Mouse (Mus musculus) 3T3-L1 (cell line): ENCODE data around the gene Atp13a5.

Experiments
- DNase-seq: peaks from one replicate; pipeline ENCODE4 v3.0.0-alpha.2; 2015; ENCODE audit warnings: low read depth, low spot score

Gene Atp13a5

DNA sequence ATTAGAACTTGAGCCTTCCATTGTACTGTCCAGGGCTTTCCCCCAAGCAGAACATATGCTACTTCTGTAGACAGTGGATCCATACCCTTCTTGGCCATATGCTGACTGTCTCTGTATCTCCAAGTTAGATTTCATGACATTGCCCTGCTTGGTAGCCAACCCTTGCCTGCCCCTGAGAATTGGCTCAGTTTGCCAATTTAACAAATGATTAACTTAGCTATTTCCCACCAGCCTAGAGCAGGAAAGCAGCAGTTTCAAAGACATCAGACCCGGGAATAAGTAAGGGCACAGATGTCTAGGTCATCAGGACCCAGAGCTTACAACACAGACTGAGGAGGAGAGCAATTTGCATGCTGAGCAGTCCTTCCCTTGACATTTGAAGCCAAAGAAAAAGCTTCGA is 173.0 kb downstream of the Atp13a5 start:
- no peak for DNase-seq

DNA sequence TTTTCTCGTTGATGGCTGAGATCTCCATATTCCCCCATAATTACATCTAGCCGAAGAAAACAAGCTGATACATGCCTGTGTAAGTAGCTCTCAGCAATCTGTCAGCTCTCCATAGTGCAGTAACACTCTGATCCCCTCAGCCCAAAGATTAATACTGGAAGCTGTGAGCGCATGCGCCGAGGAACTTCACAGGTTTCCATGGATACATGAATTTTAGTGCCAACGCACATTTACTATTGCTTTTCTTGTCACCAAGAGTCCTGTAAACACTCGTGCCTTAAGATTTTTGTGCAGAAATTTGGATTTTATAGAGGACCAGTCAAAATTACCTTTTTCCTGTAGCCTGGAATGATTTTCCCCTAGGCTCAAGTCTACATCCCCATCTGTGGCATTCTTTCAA is 173.7 kb downstream of the Atp13a5 start:
- no peak for DNase-seq

DNA sequence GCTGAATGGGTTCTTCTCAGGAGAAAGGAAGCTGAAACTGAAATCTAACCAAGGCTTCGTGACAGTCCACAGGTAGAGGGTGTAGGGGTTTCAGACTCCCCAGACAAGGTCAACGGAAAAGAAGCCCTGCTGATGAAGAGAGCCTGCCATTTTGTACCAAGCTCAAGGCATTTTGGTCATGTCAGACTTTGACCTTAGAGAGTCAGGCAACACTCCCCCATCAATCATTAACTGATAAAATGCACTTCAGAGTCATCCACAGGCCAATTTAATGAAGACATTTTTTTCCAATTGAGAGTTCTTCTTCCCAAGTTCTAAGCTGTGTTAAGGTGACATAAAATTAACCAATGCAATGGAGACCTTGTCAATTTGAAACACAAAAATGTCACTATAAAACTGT is 177.4 kb downstream of the Atp13a5 start:
- no peak for DNase-seq

GRCm38 (mm10) chr16:29198461-29198860 is 180.1 kb downstream of the Atp13a5 start:
- DNase-seq: no peak

DNA sequence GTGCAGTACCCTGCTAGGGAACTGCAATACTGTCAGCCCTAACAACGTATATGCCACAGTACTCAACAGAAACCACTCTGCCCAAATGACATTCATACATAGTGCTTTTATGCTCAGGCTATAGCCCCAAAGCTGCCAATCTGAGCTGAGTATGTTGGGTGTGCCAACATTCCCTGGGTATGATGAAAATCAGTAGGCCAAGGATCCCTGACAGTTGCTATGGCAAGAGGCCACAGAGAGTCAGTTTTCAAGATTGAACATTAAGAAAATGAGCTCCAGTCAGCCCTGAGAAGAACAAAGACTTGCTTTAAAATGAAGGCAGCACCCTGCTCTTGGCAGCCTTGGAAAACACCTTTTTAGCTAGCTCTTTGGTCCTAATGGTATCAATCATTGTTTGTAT is 183.4 kb downstream of the Atp13a5 start:
- DNase-seq: no peak

GRCm38 (mm10) chr16:29193981-29194380 is 184.6 kb downstream of the Atp13a5 start:
- no peak for DNase-seq

- DNase-seq: no peak
These were observed 185.6 kb downstream of the Atp13a5 start for GRCm38 (mm10) chr16:29192911-29193310.
